Mouse (Mus musculus) gonadal fat pad, adult 2 months (tissue): ENCODE data around the gene CN725425. TPM values are rescaled to one million over a fixed set of nuclear protein-coding genes. Genes with fewer than 3 reads are reported as not detected.

Source experiments
- polyA plus RNA-seq: library from polyadenylated mRNA; depleted of rRNA; stranded (reverse); fragments of >200 nt; gene quantifications from 2 replicates; pipeline ENCODE4 v1.2.3, GENCODE M21; 2012; rRNA removed

CN725425 gene
- polyA plus RNA-seq, 1 experiment: not detected

Other genes with a start within 250 kb of the CN725425 start
- 8.9 and 11.5 TPM in 2 replicates for gene Kif21a, start 149.5 kb upstream of the CN725425 start, polyA plus RNA-seq
- gene Abcd2, start 7.7 kb upstream of the CN725425 start, polyA plus RNA-seq: 67.7 and 80.2 TPM in 2 replicates